Mouse (Mus musculus): ENCODE measurements around the gene Stam2. TPM values are rescaled to one million over a fixed set of nuclear protein-coding genes. Genes with fewer than 3 reads are reported as not detected.

Stam2 gene
- total RNA-seq, 2 experiments from 2014 or later: 38.5 TPM

- DNase-seq (ENCODE audit: low spot score in 2 of 2): no peak
Observed at GRCm38 (mm10) chr2:52656722-52657121, 85.4 kb downstream of the Stam2 start.

DNA sequence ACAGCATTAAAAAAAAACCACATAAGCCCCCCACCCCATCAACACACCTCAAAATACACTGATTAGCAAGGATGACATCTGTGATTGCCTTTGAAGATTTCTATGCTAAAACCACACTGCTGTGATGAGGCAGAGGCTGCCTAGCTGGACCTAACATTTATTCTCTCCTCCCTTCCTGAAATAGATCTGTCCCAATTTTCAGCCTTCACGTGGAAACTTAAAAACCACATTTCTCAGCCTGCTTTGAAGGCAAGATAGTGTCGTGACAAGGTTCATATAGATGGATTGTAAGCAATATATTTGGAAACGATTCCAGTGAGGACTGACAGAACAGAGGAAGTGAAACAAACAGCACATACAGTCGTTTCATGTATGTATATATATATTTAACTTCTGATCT lies 87.5 kb downstream of the Stam2 start:
- no peak for DNase-seq (ENCODE audit: low spot score in 2 of 2)

- no peak for DNase-seq (ENCODE audit: low spot score in 2 of 2)
Observed at GRCm38 (mm10) chr2:52651547-52651946, 90.5 kb downstream of the Stam2 start.

GRCm38 (mm10) chr2:52647255-52647998 lies 94.7 kb downstream of the Stam2 start:
- DNase-seq (ENCODE audit: low spot score in 2 of 2): no peak

DNA sequence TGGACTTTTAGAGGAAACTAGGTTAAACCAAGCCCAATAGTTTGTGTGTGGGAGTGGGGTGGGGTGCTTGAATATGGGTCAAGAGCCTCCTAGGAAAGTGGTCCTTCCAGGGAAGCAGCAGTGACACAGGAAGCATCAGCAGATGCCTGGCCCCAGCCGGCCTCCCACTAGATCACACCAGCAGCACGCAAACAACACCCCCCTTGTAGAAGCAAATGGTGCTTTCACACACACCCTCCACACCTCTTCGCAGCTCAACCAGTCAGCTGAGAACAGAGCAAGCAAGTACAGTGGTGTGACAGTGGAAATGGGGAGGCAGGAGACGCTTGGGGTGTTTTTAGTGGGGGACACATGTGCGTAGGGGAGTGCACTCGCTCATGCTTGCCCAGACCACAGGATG lies 98.4 kb downstream of the Stam2 start:
- DNase-seq (ENCODE audit: low spot score in 2 of 2): no peak

Other genes with a start within 250 kb of the Stam2 start
- 1 to 10 TPM; 1.1 to 2.4 TPM for gene Cacnb4, start 65.5 kb downstream of the Stam2 start, total RNA-seq (2021)
- 10 to 100 TPM; 28.4 to 33.3 TPM for gene Fmnl2, start 115.6 kb upstream of the Stam2 start, total RNA-seq (2021)

All from adrenal gland, postnatal 4 days (tissue).